Mouse (Mus musculus): ENCODE measurements at regions not wholly inside any gene's neighbourhood (a gene's known extent, or its start where the extent isn't known, plus 50 kb on each side); places are given as distances from the start of the nearest gene placed in this dataset.

- 60% methylated on average over 7 of the region's 7 CpGs for WGBS
- no peak overlapping the region for H3K4me3 ChIP-seq
- DNase-seq (ENCODE audit: extremely low spot score, low spot score), result no peak
- no peaks in the 10 kb centered on the region for H3K36me3 ChIP-seq (replicated peaks)
- H3K4me1 ChIP-seq, result peaks cover 8% of the 10 kb centered on the region
- H3K9me3 ChIP-seq, result no peaks in the 10 kb centered on the region
- no peaks in the 10 kb centered on the region for H3K27me3 ChIP-seq (ENCODE audit: poor library complexity, severe bottlenecking)
- H3K27ac ChIP-seq, result peak overlapping the region; percentile 65
Measured at GRCm38 (mm10) chr13:26312246-26313010, 457.5 kb downstream of the Hdgfl1 start.

GRCm38 (mm10) chr13:26284073-26284444 lies 485.9 kb downstream of the Hdgfl1 start:
- no peaks in the 10 kb centered on the region for H3K27me3 ChIP-seq (ENCODE audit: poor library complexity, severe bottlenecking)
- no peaks in the 10 kb centered on the region for H3K9me3 ChIP-seq
- no peak for DNase-seq (ENCODE audit: extremely low spot score, low spot score)
- H3K36me3 ChIP-seq (replicated peaks), result no peaks in the 10 kb centered on the region
- 0 out of 2 replicates have a peak, but pooled peaks cover 3% of the 10 kb centered on the region for H3K4me1 ChIP-seq
- H3K27ac ChIP-seq, result no peak overlapping the region
- H3K4me3 ChIP-seq, result no peak overlapping the region
- WGBS, result 87% methylated on average over 3 of the region's 3 CpGs

GRCm38 (mm10) chr13:26283397-26284072 lies 486.4 kb downstream of the Hdgfl1 start:
- Histone ChIP-seq H3K9me3 (no peaks in the 10 kb centered on the region), H3K36me3 (replicated peaks) (no peaks in the 10 kb centered on the region), H3K27ac (no peak overlapping the region), H3K27me3 (ENCODE audit: poor library complexity, severe bottlenecking) (no peaks in the 10 kb centered on the region), H3K4me1 (0 out of 2 replicates have a peak, but pooled peaks cover 3% of the 10 kb centered on the region), H3K4me3 (no peak overlapping the region)
- 81% methylated on average over 6 of the region's 6 CpGs for WGBS
- DNase-seq (ENCODE audit: extremely low spot score, low spot score), result no peak

GRCm38 (mm10) chr13:26282291-26282690 lies 487.7 kb downstream of the Hdgfl1 start:
- H3K27me3 ChIP-seq (ENCODE audit: poor library complexity, severe bottlenecking), result no peaks in the 10 kb centered on the region
- H3K27ac ChIP-seq, result no peak overlapping the region
- H3K4me1 ChIP-seq, result 0 out of 2 replicates have a peak, but pooled peaks cover 3% of the 10 kb centered on the region
- no peak overlapping the region for H3K4me3 ChIP-seq
- WGBS, result 87% methylated on average over 3 of the region's 3 CpGs
- no peak for DNase-seq (ENCODE audit: extremely low spot score, low spot score)
- no peaks in the 10 kb centered on the region for H3K9me3 ChIP-seq
- no peaks in the 10 kb centered on the region for H3K36me3 ChIP-seq (replicated peaks)

- 89% methylated on average over 3 of the region's 3 CpGs for WGBS
Measured at GRCm38 (mm10) chr13:26272850-26273249, 497.1 kb downstream of the Hdgfl1 start.

GRCm38 (mm10) chr13:26267501-26267900 lies 502.5 kb downstream of the Hdgfl1 start:
- Histone ChIP-seq H3K27ac (no peak overlapping the region), H3K9me3 (no peaks in the 10 kb centered on the region), H3K36me3 (replicated peaks) (no peaks in the 10 kb centered on the region), H3K27me3 (ENCODE audit: poor library complexity, severe bottlenecking) (no peaks in the 10 kb centered on the region), H3K4me3 (no peak overlapping the region), H3K4me1 (peaks cover 10% of the 10 kb centered on the region)
- DNase-seq (ENCODE audit: extremely low spot score, low spot score), result no peak
- 87% methylated on average over 2 of the region's 2 CpGs for WGBS

More at GRCm38 (mm10) chr13:26272850-26273249, 497.1 kb downstream of the Hdgfl1 start:
- Histone ChIP-seq H3K9me3 (no peaks in the 10 kb centered on the region), H3K27ac (no peak overlapping the region), H3K4me3 (no peak overlapping the region), H3K36me3 (replicated peaks) (no peaks in the 10 kb centered on the region), H3K27me3 (ENCODE audit: poor library complexity, severe bottlenecking) (no peaks in the 10 kb centered on the region), H3K4me1 (peaks cover 10% of the 10 kb centered on the region)
- DNase-seq (ENCODE audit: extremely low spot score, low spot score), result no peak

GRCm38 (mm10) chr13:26235941-26236340 lies 534.0 kb downstream of the Hdgfl1 start:
- WGBS, result 79% methylated on average over 5 of the region's 5 CpGs
- Histone ChIP-seq H3K9me3 (no peaks in the 10 kb centered on the region), H3K4me3 (no peak overlapping the region), H3K36me3 (replicated peaks) (no peaks in the 10 kb centered on the region), H3K27ac (peak overlapping the region; percentile 58), H3K4me1 (peaks cover 9% of the 10 kb centered on the region), H3K27me3 (ENCODE audit: poor library complexity, severe bottlenecking) (no peaks in the 10 kb centered on the region)
- no peak for DNase-seq (ENCODE audit: extremely low spot score, low spot score)

- Histone ChIP-seq H3K27ac (no peak overlapping the region), H3K27me3 (ENCODE audit: poor library complexity, severe bottlenecking) (no peaks in the 10 kb centered on the region), H3K9me3 (no peaks in the 10 kb centered on the region), H3K4me1 (peaks cover 9% of the 10 kb centered on the region), H3K36me3 (replicated peaks) (no peaks in the 10 kb centered on the region), H3K4me3 (no peak overlapping the region)
- no peak for DNase-seq (ENCODE audit: extremely low spot score, low spot score)
- WGBS, result 87% methylated on average over 1 of the region's 1 CpGs
Measured at GRCm38 (mm10) chr13:26234703-26235102, 535.3 kb downstream of the Hdgfl1 start.

- H3K9me3 ChIP-seq, result no peaks in the 10 kb centered on the region
- no peaks in the 10 kb centered on the region for H3K4me1 ChIP-seq
- H3K27me3 ChIP-seq (ENCODE audit: poor library complexity, severe bottlenecking), result no peaks in the 10 kb centered on the region
- WGBS, result 83% methylated on average over 3 of the region's 3 CpGs
- no peaks in the 10 kb centered on the region for H3K36me3 ChIP-seq (replicated peaks)
- H3K27ac ChIP-seq, result no peak overlapping the region
- H3K4me3 ChIP-seq, result no peak overlapping the region
- DNase-seq (ENCODE audit: extremely low spot score, low spot score), result no peak
Measured at GRCm38 (mm10) chr13:26217299-26217698, 552.7 kb downstream of the Hdgfl1 start.

- no peak overlapping the region for H3K4me3 ChIP-seq
- no peaks in the 10 kb centered on the region for H3K36me3 ChIP-seq (replicated peaks)
- H3K27me3 ChIP-seq (ENCODE audit: poor library complexity, severe bottlenecking), result no peaks in the 10 kb centered on the region
- H3K27ac ChIP-seq, result no peak overlapping the region
- DNase-seq (ENCODE audit: extremely low spot score, low spot score), result no peak
- no peaks in the 10 kb centered on the region for H3K4me1 ChIP-seq
- H3K9me3 ChIP-seq, result no peaks in the 10 kb centered on the region
Measured at GRCm38 (mm10) chr13:26216579-26216978, 553.4 kb downstream of the Hdgfl1 start.

- Histone ChIP-seq H3K27ac (no peak overlapping the region), H3K9me3 (no peaks in the 10 kb centered on the region), H3K27me3 (ENCODE audit: poor library complexity, severe bottlenecking) (no peaks in the 10 kb centered on the region), H3K36me3 (replicated peaks) (no peaks in the 10 kb centered on the region), H3K4me1 (no peaks in the 10 kb centered on the region), H3K4me3 (no peak overlapping the region)
- no peak for DNase-seq (ENCODE audit: extremely low spot score, low spot score)
- whole genome bisulfite sequencing, result 90% methylated on average over 1 of the region's 1 CpGs
Measured at GRCm38 (mm10) chr13:26205532-26206105, 564.3 kb downstream of the Hdgfl1 start.

- peaks cover 5% of the 10 kb centered on the region; the same call in 1 of the 2 replicates for H3K4me1 ChIP-seq
- WGBS, result 89% methylated on average over 4 of the region's 4 CpGs
- no peak overlapping the region for H3K27ac ChIP-seq
Measured at GRCm38 (mm10) chr13:26194646-26195045, 575.3 kb downstream of the Hdgfl1 start.

GRCm38 (mm10) chr13:26183879-26184278 lies 586.1 kb downstream of the Hdgfl1 start:
- Histone ChIP-seq H3K9me3 (no peaks in the 10 kb centered on the region), H3K27ac (no peak overlapping the region), H3K4me3 (no peak overlapping the region), H3K4me1 (no peaks in the 10 kb centered on the region), H3K27me3 (ENCODE audit: poor library complexity, severe bottlenecking) (no peaks in the 10 kb centered on the region), H3K36me3 (replicated peaks) (no peaks in the 10 kb centered on the region)
- no peak for DNase-seq (ENCODE audit: extremely low spot score, low spot score)
- WGBS, result 91% methylated on average over 4 of the region's 4 CpGs

More at GRCm38 (mm10) chr13:26194646-26195045, 575.3 kb downstream of the Hdgfl1 start:
- no peaks in the 10 kb centered on the region for H3K9me3 ChIP-seq
- no peak overlapping the region for H3K4me3 ChIP-seq
- H3K36me3 ChIP-seq (replicated peaks), result no peaks in the 10 kb centered on the region
- no peak for DNase-seq (ENCODE audit: extremely low spot score, low spot score)
- H3K27me3 ChIP-seq (ENCODE audit: poor library complexity, severe bottlenecking), result no peaks in the 10 kb centered on the region

Measured in forebrain, embryonic 10.5 days (tissue).